In the genomic region with DNA sequence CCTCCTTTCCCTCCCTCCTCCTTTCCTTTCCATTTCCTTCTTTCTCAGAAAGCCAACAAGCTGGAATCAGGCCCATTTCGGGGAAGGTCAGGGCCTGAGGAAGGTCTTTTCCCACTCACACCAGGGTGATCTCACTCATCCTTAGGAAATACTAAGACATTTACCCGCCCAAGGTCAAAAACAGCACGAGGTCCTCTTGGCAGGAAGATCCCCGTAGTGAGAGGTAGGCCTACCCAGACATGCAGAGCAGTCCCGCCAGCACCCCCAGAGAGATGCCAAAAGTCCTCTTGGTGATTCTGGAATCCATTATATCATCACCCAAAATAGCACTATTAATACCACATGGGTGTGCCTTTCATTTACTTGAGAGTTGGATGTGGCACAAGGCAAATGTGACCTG, we compare ENCODE assay signal across 11 mouse cellular contexts. TPM values are rescaled to one million over a fixed set of nuclear protein-coding genes. Genes with fewer than 3 reads are reported as not detected.
DNase-seq lines count a peak whose midpoint lies in the region; ATAC-seq and TF ChIP-seq lines count a peak whose summit lies in the region.
"Had no signal": no experiment of that assay in that cellular context is flagged by ENCODE, and none has a peak within 500 bp of the region (broad histone marks: within the 10 kb centered on the region; RNA-seq: fewer than 3 reads in every experiment).

No protein-coding gene starts in this region.

- H3K36me3 ChIP-seq in limb, embryonic 13.5 days = no peaks in the 10 kb centered on the region
- H3K36me3 ChIP-seq in limb, embryonic 10.5 days = no peaks in the 10 kb centered on the region
- no peaks in the 10 kb centered on the region for H3K36me3 ChIP-seq in limb, embryonic 14.5 days (ENCODE audit: control insufficient read depth, insufficient read depth, low read length)
- no peaks in the 10 kb centered on the region for H3K36me3 ChIP-seq in intestine, embryonic 16.5 days (ENCODE audit: control insufficient read depth, insufficient read depth, low read length)
- H3K36me3 ChIP-seq: liver, embryonic 15.5 days had no signal

- no peaks in the 10 kb centered on the region for H3K9me3 ChIP-seq in limb, embryonic 13.5 days
- H3K9me3 ChIP-seq in limb, embryonic 10.5 days (replicated peaks) = no peaks in the 10 kb centered on the region
- H3K9me3 ChIP-seq in limb, embryonic 14.5 days (ENCODE audit: control insufficient read depth, low read length) = no peaks in the 10 kb centered on the region
- no peaks in the 10 kb centered on the region for H3K9me3 ChIP-seq in intestine, embryonic 16.5 days (ENCODE audit: control insufficient read depth, low read length)
- H3K9me3 ChIP-seq: liver, embryonic 15.5 days had no signal

- peak; percentile 24; the same call in 1 of the 2 replicates for ATAC-seq in limb, embryonic 13.5 days (ENCODE audit: low FRiP score, low read depth)
- no peak; the same call in 1 of the 2 replicates for ATAC-seq in limb, embryonic 14.5 days (ENCODE audit: low FRiP score, low read depth)
- ATAC-seq in intestine, embryonic 16.5 days = no peak

- no peak for TF ChIP-seq POLR2A in limb, embryonic 14.5 days (IDR thresholded peaks at IDR 0.05; ENCODE audit: borderline replicate concordance, extremely low read depth, insufficient read depth, insufficient read length)

- H3K27ac ChIP-seq in limb, embryonic 13.5 days = no peak overlapping the region; the same call in 1 of the 2 replicates
- no peak overlapping the region for H3K27ac ChIP-seq in limb, embryonic 10.5 days
- no peak overlapping the region for H3K27ac ChIP-seq in limb, embryonic 14.5 days (replicated peaks; ENCODE audit: low read depth, low read length)
- no peak overlapping the region for H3K27ac ChIP-seq in intestine, embryonic 16.5 days (ENCODE audit: low read length)
- H3K27ac ChIP-seq: liver, embryonic 15.5 days; stomach, postnatal 0 days had no signal

- peaks cover 8% of the 10 kb centered on the region for H3K4me1 ChIP-seq in limb, embryonic 13.5 days
- 0 out of 2 replicates have a peak, but pooled peaks cover 3% of the 10 kb centered on the region for H3K4me1 ChIP-seq in limb, embryonic 10.5 days
- peaks cover 15% of the 10 kb centered on the region for H3K4me1 ChIP-seq in limb, embryonic 14.5 days (ENCODE audit: control insufficient read depth, insufficient read depth, low read length)
- H3K4me1 ChIP-seq in intestine, embryonic 16.5 days (ENCODE audit: control insufficient read depth, insufficient read depth, low read length) = no peaks in the 10 kb centered on the region
- H3K4me1 ChIP-seq: liver, embryonic 15.5 days had no signal

- 53% methylated on average over 5 of the region's 5 CpGs for WGBS in limb, embryonic 13.5 days
- WGBS in limb, embryonic 10.5 days = 79% methylated on average over 5 of the region's 5 CpGs
- 47% methylated on average over 5 of the region's 5 CpGs for WGBS in limb, embryonic 14.5 days
- WGBS in intestine, embryonic 16.5 days = 68% methylated on average over 5 of the region's 5 CpGs

- no peak overlapping the region for H3K4me2 ChIP-seq in limb, embryonic 13.5 days (replicated peaks)
- no peak overlapping the region for H3K4me2 ChIP-seq in limb, embryonic 14.5 days (replicated peaks; ENCODE audit: low read depth, low read length, severe bottlenecking)
- H3K4me2 ChIP-seq in intestine, embryonic 16.5 days (ENCODE audit: low read depth, low read length) = no peak overlapping the region
- H3K4me2 ChIP-seq: liver, embryonic 15.5 days had no signal

- H3K4me3 ChIP-seq in limb, embryonic 13.5 days = no peak overlapping the region
- no peak overlapping the region for H3K4me3 ChIP-seq in limb, embryonic 10.5 days
- no peak overlapping the region for H3K4me3 ChIP-seq in limb, embryonic 14.5 days (replicated peaks; ENCODE audit: low read length)
- no peak overlapping the region for H3K4me3 ChIP-seq in intestine, embryonic 16.5 days (ENCODE audit: low read length)
- H3K4me3 ChIP-seq: liver, embryonic 15.5 days had no signal

- no peak overlapping the region for H3K9ac ChIP-seq in limb, embryonic 13.5 days
- H3K9ac ChIP-seq in limb, embryonic 14.5 days (ENCODE audit: low read depth, low read length, severe bottlenecking) = no peak overlapping the region
- H3K9ac ChIP-seq in intestine, embryonic 16.5 days (ENCODE audit: low read depth, low read length) = no peak overlapping the region
- H3K9ac ChIP-seq: liver, embryonic 15.5 days had no signal

- no peak for DNase-seq in limb, embryonic 10.5 days (ENCODE audit: low spot score)
- peak; percentile 13 for DNase-seq in adrenal gland, postnatal 25 days
- peak; percentile 51 for DNase-seq in gastrocnemius, postnatal 25 days
- peak; percentile 42 for DNase-seq in limb, embryonic 14.5 days (ENCODE audit: low spot score)
- no peak for DNase-seq in yolk sac, embryonic 10.5 days (ENCODE audit: low spot score)
- DNase-seq: kidney, postnatal 10 days; right cerebral cortex, postnatal 4 days had no signal

- H3K27me3 ChIP-seq in limb, embryonic 13.5 days = 0 out of 2 replicates have a peak, but pooled peaks cover 3% of the 10 kb centered on the region
- no peaks in the 10 kb centered on the region for H3K27me3 ChIP-seq in limb, embryonic 10.5 days (ENCODE audit: low read depth, poor library complexity, severe bottlenecking)
- H3K27me3 ChIP-seq in limb, embryonic 14.5 days (ENCODE audit: control insufficient read depth, insufficient read depth, low read length) = no peaks in the 10 kb centered on the region
- H3K27me3 ChIP-seq in intestine, embryonic 16.5 days (replicated peaks; ENCODE audit: control insufficient read depth, insufficient read depth, low read length) = no peaks in the 10 kb centered on the region
- H3K27me3 ChIP-seq: liver, embryonic 15.5 days had no signal

RNA-seq across cellular contexts. Expression of gene Emp1, which starts 36.5 kb away (rescaled TPM):
- polyA plus RNA-seq in limb, embryonic 13.5 days (2015; fragmentation: Nextera tagmentation; extraction: Ambion mirVana) = 123 and 127 TPM in 2 replicates
- polyA plus RNA-seq in limb, embryonic 10.5 days (2016; fragmentation: Nextera tagmentation; extraction: Ambion mirVana) = 5.0 and 9.0 TPM in 2 replicates
- 29.8 and 31.3 TPM in 2 replicates for total RNA-seq in adrenal gland, postnatal 25 days (2021)
- 10 to 100 TPM; 47.3 to 59.7 TPM for total RNA-seq in gastrocnemius, postnatal 25 days (2021)
- polyA plus RNA-seq in limb, embryonic 14.5 days (2012; rRNA removed) = 366 and 528 TPM in 2 replicates
- polyA plus RNA-seq in limb, embryonic 14.5 days (2014; fragmentation: Nextera tagmentation; extraction: Ambion mirVana) = 91.7 and 98.9 TPM in 2 replicates
- 46.2 and 59.7 TPM in 2 replicates for polyA plus RNA-seq in intestine, embryonic 16.5 days (2015; fragmentation: Nextera tagmentation; extraction: Ambion mirVana)

Comparison
In these comparisons a context has a peak if more than half of its experiments do, and no peak if none do; other contexts are left out.
1. DNase-seq: peak in adrenal gland, postnatal 25 days (single experiment), gastrocnemius, postnatal 25 days (single experiment) and limb, embryonic 14.5 days (single experiment); none in limb, embryonic 10.5 days (single experiment) and yolk sac, embryonic 10.5 days (single experiment).